Mouse (Mus musculus) left cerebral cortex, adult 9 months (tissue): ENCODE measurements around the gene Mad2l2.

Source experiments
- DNase-seq, 2 experiments: peaks; one replicate each; pipeline ENCODE4 v3.0.0; 2022; ENCODE audit warnings: low spot score in 2 of 2

Gene Mad2l2

DNA sequence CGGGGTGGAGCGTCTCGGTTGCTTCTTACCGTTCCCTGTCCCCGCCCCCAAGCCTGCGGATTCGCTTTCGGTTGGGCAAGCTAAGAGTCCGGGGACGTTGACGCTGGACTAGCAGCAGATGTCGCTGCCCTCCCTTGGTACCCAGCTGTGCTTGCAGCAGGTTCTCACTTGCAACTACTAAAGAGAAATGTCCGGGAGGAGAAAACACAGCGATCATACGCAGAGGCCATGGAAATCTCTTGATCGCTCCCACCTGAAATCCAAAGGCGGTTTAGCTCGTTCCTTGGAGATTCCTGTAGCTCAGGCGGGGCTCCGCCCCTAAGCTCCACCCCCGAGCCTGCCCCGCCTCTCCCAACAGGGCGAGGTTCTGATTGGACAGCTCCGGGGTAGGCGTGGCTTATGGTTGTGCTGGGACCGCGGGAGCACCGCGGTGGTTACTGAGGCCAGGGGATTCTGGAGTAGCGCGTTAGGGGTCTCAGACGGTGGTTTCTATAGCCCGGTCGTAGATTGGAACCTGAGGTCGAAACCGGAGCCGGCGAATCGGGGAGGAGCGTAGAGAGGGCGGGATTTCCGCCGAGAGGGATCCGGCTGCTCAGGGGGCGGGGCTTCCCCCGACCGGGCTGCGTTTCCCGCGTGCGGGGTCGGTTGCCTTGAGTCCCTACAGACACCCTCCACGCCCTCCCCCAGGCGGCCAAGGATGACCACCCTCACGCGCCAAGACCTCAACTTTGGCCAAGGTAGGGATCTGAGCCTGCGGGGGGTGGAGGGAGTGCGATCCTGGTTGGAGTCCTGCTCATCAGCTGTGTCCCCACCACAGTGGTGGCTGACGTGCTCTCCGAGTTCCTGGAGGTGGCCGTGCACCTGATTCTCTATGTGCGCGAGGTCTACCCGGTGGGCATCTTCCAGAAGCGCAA, 10.2 kb downstream of the Mad2l2 start:
- DNase-seq = peak; percentile 83 to 94

DNA sequence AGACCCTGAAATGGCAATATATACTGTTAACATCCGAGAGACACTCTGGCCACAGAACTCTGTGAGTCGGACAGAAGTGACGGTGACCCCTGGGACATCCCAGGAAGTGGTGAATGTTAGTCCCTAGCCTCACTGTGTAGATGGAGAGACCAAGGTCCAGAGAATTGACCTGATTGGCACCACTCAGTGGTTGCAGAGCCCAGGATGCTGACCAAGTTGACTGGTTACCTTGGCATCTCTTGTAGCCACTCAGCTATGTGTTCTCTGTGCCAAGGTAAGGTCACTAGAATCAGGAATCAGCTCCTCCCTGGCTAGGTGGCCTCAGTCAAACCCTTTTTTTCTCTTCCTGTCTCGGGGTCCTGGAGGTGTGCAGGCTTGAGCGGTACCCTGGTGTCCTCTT, 13.5 kb downstream of the Mad2l2 start:
- no peak for DNase-seq

- no peak for DNase-seq
These were observed 17.5 kb downstream of the Mad2l2 start for GRCm38 (mm10) chr4:148147714-148148113.

DNA sequence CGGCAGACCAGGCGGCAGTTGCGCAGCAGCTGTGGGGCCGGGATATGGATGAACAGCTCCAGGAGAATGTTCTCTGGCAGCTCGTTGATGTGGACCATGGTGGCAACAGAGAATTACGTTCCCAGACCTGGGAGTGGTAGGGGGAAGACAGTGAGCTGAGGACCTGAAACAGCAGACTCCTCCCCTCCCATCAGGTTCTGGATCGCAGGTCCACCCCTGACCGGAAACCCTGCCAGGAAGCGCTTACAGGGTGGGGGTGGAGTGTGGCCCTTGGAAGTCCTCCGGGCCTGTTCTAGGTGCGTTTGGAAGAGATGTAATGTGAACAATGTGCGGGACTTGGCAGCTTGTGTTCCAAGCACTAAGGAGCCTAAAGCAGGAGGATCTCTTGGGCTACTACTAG, 19.4 kb downstream of the Mad2l2 start:
- no peak for DNase-seq

GRCm38 (mm10) chr4:148150242-148150641, 20.1 kb downstream of the Mad2l2 start:
- DNase-seq = no peak

- no peak for DNase-seq
These were observed 20.7 kb downstream of the Mad2l2 start for GRCm38 (mm10) chr4:148150953-148151266.

- DNase-seq = peak; percentile 77 to 85
These were observed 21.3 kb downstream of the Mad2l2 start, which contains the start of gene Fbxo6 for GRCm38 (mm10) chr4:148151267-148152168. TSS of gene Fbxo6 (minus strand) at chr4:148152140.

- DNase-seq = no peak
These were observed 22.4 kb downstream of the Mad2l2 start for GRCm38 (mm10) chr4:148152547-148152946.

DNA sequence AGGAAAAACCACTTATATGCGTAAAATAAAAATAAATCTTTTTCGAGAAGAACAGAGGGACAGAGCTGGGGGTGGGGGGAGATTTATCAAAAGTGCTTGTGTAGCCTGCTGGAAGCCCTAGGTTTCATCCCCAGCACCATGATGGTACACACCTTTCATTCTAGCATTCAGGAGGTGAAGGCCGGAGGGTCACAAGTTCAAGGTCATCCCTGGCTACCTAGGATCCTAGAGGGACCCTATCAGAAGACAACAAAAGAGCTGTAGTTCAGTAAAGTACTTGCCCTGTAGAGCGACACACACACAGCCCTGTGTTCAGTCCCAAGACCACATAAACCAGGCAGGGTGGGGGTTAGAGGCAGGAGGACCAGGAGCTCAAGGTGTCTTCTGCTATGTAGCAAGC, 23.8 kb downstream of the Mad2l2 start:
- DNase-seq = no peak

DNA sequence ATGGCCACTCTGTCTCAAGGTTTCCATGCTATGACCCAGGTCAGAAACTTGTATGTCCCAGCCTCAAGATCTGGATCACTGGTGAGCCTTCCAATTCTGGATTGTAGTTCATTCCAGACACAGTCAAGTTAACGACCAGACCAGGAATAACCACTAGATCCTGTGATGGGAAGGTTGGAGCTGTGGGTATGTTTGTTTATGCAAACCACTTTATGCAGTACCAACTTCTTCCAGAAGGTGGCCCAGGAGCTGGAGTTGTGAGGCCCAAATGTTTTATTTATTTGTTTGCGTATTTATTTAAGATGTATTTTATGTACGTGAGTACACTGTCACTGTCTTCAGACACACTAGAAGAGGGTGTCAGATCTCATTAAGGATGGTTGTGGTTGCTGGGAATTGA, 24.8 kb downstream of the Mad2l2 start:
- DNase-seq = peak in 1 of 2 experiments; percentile 58

DNA sequence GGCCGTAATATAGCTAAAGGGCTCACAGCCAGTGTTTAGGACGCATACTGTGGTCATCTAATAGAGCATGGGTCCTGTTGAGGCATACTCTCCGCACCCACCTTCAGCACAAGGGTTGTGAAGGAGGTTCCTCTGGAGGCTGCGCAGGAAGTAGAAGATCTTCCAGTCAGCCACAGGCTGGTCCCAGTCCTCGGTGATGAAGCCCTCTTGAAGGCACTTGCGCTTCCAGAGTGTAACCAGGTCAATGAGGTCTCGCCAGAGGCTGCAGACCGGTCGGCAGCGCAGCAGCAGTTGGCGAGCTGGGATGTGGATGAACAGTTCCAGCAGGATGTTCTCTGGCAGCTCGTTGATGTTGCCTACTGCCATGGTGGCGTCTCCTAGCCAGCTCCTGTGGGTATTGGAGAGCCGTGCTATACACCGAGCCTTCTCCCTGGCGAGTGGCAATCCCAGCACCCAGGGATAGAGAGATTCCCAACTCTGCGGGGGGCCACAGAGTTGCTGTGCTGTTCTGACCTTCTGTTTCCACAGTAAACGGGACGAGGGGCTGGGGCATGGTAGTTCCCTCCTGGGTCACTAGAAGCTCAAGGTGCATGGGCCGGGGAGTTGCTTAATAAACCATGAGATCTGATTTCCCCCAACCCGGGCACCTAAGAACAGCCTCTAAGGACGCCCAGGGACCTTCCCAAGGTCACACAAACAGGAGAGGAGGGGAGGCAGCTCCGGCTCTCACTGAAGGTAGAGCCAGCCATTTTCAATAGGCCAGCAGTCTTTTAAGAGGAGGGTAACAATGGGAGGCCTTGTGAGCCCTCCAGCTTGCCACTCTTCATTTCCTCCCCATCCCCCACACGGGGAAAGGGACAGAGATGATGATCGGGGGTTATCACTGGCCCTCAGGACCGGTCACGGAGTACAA, 28.5 kb downstream of the Mad2l2 start:
- peak in 1 of 2 experiments; percentile 57 for DNase-seq

GRCm38 (mm10) chr4:148159544-148160435, 29.6 kb downstream of the Mad2l2 start:
- DNase-seq = peak; percentile 96 to 99

DNA sequence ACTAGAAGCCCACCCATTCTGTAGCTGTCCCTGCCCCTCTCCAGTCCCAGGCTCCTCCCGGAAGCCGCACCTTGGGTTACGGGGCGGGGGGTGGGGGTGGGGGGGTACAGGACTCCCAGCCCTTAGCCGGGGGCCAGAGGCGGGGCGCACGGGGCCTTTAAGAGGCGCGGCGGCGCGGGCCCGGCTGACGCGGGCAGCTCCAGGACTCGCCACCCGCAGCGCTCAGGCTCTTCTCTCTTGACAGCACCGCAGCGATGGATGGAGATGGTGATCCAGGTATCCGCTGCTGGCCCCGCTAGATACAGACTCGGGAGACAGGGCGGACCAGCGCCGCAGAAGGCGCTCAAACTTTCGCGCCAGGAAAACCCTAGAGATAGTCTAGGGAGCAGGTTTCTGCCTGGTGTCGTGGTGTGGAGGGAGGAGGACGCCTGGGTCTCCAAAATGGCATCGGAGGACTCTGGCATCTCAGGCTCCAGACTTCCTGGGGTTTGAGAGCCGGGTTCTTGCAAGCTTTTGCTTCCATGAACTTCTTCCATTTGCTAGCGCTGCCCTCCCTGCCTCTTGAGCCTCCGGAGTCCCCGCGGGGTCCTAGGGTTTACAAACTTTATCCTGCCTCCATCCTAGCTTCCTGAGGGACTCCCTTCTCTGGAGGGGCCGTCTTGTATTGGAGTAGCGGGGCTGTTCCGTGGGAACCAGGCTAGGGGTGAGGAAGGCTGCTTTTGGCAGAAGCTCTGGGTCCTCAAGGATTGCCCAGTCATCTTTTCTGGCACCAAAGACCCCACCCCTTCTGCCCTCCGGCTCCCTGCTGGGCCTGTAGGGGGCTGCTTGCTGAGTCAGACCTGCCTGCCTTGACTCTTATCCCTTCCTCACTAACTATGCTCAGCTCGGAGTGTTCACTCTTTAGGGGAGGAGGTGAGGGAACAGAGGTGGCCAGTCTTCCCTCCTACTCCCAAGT, 30.5 kb downstream of the Mad2l2 start, which contains the start of the genes Fbxo44 and Fbxo2:
Gene Fbxo44, minus strand, starts transcription at position 47 of the 955 bp plus-strand sequence.
Gene Fbxo2, plus strand, starts transcription at position 186 of the 955 bp plus-strand sequence.
- DNase-seq = peak in 1 of 2 experiments; percentile 66

DNA sequence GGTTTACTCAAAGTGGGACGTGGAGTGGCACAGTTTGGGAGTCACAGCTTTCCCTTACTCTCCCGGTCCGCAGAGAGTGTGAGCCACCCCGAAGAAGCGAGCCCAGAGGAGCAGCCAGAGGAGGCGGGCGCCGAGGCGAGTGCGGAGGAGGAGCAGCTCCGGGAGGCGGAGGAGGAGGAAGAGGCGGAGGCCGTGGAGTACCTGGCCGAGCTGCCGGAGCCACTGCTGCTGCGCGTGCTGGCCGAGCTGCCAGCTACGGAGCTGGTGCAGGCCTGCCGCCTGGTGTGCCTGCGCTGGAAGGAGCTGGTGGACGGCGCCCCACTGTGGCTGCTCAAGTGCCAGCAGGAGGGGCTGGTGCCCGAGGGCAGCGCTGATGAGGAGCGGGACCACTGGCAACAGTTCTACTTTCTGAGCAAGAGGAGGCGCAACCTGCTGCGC, 33.8 kb downstream of the Mad2l2 start:
- DNase-seq = peak in 1 of 2 experiments; percentile 82

GRCm38 (mm10) chr4:148164461-148164860, 34.3 kb downstream of the Mad2l2 start:
- DNase-seq = no peak

- DNase-seq = no peak
These were observed 35.4 kb downstream of the Mad2l2 start for GRCm38 (mm10) chr4:148165551-148165950.

DNA sequence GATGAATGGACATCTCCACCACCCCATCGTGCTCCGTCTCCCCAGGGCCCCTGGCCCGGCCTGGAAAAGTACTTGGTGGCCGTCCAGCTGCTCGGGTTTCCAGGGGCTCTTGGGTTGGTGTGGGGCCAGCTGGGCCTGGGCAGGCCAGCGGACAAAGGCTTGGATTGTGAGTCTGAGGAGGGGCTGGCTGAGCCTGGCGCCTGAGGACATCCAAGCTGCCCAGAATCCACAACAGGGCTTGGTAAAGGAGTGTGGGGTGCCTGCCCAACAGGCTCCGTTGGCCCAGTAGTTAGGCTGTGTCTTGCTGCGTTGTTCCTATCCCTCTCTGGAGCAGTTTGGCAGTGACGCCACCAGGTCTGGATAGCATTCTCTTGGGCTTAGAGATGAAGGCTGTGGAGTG, 36.2 kb downstream of the Mad2l2 start:
- peak; percentile 73 to 84 for DNase-seq

- DNase-seq = peak in 1 of 2 experiments; percentile 73
These were observed 36.8 kb downstream of the Mad2l2 start for GRCm38 (mm10) chr4:148166986-148167385.

- DNase-seq = no peak
These were observed 38.1 kb downstream of the Mad2l2 start for GRCm38 (mm10) chr4:148168287-148168686.
